Mouse (Mus musculus): Measurements from ENCODE around the gene Rin2.
A peak's percentile ranks its signal among the peaks of the same experiment; 100 is the strongest.
"Not testable (repeated sequence)": the region's sequence is repeated elsewhere in the genome, so short reads cannot be mapped to it uniquely, and the experiment has no call there.

Rin2 gene

DNA sequence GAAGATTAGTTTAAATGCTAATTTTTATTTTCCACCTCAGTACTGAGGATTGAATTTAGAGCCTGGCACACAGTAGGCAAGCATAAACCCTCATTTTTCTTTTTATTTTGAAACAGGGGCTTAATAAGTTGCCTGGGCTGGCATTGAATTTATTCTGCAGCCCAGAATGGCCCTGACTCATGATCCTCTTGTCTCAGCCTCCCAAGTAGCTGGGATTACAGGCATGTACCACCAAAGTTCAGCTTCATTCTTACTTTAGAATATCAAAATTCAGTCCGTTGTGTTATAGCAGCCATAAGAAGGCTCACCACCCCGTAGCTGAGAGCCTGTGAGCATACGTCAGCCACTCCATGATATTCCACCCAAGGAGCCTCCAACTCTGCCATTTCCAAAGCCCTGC lies 191.2 kb downstream of the Rin2 start:
- no peak for DNase-seq

DNA sequence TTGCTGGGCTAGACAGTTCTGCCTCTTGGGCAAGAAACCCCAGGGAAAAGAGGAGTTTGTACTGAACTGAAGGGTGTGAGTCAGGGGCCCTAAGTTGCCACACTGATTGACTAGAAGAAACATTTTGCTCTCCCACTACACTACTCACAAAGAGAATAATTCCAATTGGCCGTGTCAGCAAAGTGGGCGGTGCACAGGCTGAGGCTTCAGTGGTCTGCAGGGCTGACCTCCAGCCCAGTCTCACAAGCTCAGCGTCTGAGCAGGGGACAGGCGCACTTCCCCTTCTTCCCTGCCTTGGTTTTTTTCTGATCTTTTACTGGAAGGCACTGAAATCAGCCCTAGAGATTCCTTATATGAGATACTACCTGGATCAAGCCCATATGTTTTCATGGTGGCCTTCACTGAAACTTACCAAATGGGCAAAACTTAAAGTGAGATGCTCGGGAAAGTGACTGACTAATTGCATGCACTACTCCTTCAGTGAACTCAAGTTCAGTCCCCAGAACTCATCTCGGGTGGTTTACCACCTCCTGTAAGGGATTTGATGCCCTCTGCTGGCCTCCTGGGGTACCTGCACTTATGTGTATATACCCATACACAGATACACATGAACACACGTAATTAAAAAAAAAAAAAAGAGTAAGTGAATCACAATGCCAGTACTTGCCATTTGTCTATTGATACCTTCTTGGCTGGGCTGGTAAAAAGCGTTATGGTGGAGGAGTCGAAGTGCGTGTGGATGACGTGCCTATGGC lies 191.9 kb downstream of the Rin2 start:
- no peak for DNase-seq

GRCm38 (mm10) chr2:145871308-145871707 lies 196.3 kb downstream of the Rin2 start:
- no peak for DNase-seq

- DNase-seq: no peak
Observed at GRCm38 (mm10) chr2:145872099-145872498, 197.1 kb downstream of the Rin2 start.

DNA sequence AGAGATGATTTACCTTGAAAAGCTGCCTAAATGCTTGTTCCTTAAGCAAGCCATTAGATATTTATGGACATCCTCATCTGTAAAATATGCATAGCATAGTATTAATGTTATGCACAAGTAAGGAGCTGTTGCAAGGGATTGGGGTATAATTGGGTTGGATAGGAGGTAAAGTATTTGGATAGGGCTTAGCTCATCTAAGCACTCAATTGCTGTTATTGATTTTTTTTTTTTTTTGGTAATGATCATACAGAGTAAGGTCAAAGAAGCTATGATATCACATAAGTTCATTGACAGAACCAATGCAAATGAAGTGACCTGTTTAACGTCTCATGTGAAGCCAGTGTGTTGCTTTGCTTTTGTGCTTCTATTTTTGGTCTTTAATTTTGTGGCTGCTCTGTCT lies 198.9 kb downstream of the Rin2 start:
- DNase-seq: no peak

- DNase-seq: no peak
Observed at GRCm38 (mm10) chr2:145874879-145875482, 200.0 kb downstream of the Rin2 start.

GRCm38 (mm10) chr2:145877191-145877590 lies 202.2 kb downstream of the Rin2 start:
- DNase-seq: no peak

DNA sequence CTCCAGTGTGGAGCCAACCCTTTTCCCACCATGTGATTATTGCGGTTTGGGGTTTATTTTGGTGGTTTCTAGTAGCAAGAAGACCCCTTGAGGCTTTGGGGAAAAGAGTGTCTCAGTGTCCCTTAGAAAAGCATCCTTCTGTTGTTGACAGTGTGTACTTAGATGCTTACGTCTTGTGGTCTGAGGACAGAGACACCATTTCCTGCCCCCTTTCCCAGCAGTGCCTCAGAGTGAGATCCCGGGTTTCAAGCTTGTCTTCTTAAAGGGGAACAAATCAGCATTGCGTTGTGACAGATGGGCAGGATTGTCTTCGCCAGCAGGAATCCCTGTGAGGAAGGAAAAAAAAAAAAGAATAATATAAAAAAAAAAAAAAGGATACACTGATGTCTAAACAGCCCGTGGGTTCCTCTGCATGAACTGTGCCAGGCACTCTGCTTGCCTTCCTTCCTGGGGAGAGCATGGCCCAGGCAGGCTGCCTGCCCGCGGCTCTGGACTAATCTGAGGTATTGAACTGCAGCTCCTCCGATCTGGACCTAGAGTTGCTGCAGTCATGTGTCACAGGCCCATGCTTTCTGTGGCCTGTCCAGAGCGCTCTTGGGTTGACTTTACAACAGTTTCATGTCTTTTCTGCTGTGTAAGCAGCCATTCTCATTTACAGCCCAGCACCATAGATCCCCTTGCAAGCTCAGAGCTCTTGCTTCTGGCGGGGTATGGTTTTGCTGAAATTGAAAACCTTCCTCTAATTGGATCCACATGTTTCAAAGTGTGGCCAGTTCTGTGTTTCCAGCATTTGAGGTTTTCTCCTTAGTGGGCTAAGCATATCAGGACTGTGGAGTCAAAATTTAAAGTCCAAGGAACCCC lies 206.1 kb downstream of the Rin2 start:
- DNase-seq: peak; percentile 56

- no peak for DNase-seq
Observed at GRCm38 (mm10) chr2:145881932-145882331, 206.9 kb downstream of the Rin2 start.

GRCm38 (mm10) chr2:145882398-145882797 lies 207.4 kb downstream of the Rin2 start:
- DNase-seq: no peak

GRCm38 (mm10) chr2:145884036-145884912 lies 209.3 kb downstream of the Rin2 start:
- DNase-seq: no peak

GRCm38 (mm10) chr2:145884913-145885785 lies 210.1 kb downstream of the Rin2 start:
- DNase-seq: no peak

- no peak for DNase-seq
Observed at GRCm38 (mm10) chr2:145887937-145888765, 213.1 kb downstream of the Rin2 start.

DNA sequence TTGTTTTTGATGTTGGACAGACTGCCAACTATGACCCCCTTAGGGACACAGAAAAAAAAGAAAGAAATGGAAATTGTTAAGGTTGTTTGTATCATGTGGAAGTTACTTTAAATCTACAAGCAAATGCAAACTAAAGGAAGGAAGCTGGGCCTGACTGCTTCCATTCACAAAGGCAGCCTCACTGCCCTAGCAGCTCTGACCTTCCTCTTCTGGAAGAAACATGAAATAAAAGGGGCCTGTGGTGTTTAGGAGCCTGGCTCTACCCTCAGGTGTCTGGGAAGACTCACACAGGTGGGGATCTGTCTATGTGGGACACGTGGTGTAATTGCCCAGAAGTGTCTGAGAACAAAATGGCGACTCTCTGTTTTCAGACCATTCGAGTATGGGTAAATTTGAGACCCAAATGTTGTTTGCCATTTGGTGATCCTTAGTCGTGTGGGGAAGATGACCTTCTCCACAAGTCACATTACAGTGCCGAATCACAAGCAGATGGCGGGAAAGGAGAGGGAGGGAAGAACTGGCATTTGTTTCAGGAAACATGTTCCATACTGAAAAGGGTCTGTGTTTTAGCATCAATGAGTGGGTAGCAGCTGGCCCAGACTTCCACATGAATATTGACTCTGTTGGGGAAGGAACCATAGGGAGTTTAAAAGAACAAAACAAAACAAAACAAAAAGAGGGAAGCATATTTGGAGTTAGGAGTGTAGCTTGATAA lies 213.9 kb downstream of the Rin2 start:
- no peak for DNase-seq

DNA sequence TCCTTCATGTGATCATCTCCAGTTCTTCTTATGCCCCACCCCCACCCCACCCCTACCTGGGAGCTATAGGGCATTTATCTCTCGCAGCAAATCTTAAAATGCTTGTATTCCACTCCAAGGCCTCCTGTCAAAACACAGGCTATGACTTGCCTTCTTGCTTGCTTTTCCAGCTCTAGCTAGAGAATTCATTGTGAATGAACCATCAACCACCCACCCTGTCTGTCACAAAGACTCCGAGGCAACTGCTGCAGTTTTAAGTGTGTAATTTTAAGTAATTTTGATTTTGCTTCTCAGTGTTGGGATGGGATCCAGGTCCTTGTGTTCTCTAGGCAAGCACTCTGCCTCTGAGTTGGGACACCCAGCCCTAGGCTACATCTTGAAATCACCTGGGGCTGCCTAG lies 215.6 kb downstream of the Rin2 start:
- DNase-seq: no peak

DNA sequence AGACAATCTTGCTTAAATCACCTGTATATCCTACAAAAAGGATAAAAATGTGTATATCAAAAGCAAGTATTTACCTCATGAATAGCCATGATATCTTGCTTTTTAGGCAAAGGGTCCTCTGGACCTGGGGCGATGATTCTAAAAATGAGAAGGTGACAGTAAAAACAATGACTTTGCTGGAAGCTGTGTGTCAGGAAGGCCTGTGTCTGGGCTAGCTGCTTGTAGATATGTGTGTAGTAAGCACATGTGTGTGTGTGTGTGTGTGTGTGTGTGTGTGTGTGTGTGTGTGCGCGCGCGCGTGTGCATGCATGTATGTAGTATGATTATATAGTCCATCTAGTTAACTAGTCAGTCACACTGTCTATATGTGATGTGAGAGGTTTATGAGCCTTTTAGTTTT lies 218.7 kb downstream of the Rin2 start:
- DNase-seq: no peak

DNA sequence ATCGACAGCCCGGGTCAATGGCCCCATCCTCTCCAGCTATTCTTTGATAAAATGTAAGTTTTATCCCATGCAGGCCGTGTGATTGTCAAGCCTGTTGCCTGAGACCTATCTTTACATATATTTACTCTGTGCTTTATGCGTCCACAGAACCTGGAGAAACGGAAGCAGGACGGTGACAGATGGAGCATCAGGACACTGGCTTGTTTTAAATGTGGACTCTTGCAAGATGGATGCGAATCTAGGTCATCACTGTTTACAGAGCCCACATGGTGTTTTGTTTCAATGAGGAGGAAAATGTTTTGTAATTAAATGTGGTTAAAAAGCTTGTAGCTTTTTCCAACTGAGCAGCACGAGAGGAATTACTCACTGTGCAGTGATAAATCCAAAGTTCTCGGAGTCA lies 223.1 kb downstream of the Rin2 start:
- DNase-seq: peak; percentile 89

GRCm38 (mm10) chr2:145900318-145900717 lies 225.3 kb downstream of the Rin2 start:
- not testable (repeated sequence) for DNase-seq

DNA sequence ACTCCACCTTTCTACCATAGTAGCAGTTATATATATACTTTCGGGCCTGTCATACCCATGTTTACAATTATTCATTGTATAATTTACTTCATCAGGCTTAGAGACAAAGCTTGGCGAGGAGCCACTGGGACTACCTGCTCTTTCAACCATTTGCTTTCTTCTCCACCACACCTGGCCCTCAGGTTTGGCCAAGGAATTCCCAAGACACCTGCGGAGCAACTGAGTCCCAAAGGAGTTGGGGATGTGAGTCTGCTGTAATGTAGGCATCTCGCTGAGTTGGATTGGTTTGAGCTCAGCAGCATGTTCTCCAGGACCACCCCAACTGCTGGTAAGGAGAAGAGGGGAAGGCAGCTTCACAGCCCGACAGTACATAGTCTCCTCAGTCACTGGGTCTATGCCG lies 226.8 kb downstream of the Rin2 start, which contains the start of gene Naa20:
Gene Naa20 (plus strand): TSS at position 239 of the 400 bp plus-strand sequence.
- DNase-seq: peak; percentile 48

Measured in cerebellum, adult 9-10 months (tissue).